Mouse (Mus musculus): ENCODE data around the gene Rassf6.
"Not testable (repeated sequence)": the region's sequence is repeated elsewhere in the genome, so short reads cannot be mapped to it uniquely, and the experiment has no call there.

The Rassf6 gene

DNA sequence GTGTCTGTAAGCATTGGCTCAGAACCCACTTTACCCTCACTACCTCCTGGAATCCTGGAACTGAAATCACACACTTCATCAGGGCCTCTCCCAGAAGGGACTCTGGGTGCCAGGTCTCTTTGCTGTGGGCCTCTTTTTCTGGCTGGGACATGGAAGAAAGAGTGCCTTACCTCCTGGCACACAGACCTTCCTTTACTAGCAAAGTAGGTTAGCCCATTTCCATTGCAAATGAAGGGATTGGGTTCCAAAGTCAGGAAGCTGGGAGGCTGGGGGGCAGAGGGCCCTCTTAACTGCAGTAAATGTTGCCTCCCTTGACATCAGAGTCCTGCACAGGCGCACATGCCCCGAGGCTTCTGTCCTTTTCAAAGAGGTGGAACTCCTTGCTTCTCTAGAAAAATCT, 17.2 kb downstream of the Rassf6 start:
- peak in 1 of 2 experiments; percentile 38 for DNase-seq

DNA sequence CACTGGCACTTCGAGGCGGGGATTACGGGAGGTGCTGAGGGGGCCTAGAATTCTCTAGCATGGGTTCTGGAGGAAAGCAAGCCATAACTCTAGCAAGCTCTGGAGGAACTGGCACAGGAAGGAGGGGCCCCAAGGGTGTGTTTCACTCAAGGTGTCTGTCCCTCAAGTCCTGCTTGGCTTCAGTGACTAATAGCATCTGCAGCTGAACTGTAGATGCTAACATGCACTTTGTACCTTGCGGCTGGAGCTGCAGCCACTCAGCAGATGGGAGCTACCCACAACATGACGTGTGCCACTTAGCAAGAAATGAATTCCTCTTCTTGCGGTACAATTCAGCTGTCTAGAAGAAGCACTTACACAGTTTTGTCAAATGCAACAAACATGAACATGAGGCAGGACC, 18.7 kb downstream of the Rassf6 start:
- no peak for DNase-seq

DNA sequence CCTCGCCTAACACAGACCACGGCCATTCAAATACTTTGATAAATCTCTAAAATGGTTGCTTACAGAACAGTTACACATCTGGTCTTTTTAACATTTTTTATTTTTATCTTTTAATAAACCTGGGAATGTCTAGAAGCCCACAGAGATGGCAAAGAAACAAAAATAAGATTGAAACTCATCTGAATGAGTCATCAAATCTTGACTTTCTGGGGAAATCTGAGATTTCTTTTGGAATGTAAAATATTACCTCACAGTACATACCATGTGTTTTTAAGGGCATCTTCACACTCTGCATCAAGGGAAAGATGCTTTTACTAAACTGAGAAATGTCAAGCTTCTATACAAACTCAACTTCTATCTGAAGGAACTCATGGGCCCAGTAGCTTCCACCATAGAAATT, 19.1 kb downstream of the Rassf6 start:
- DNase-seq = no peak

DNA sequence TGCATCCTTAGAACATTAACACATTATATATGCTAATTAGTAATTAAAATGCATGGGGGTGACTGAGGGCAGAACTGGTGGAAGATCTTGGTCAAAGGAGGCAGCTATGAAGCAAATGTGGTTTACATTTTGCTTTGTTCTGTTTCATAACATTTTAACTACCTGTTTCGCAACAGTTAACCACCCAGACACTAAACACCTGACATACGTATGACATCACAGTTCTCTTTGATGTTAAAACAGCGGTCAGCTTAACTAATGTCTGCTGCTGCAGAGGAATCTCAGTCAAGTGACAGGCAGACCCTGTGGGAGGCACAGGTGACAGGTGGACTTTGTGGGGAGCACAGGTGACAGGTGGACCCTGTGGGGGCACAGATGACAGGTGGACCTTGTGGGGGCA, 22.6 kb downstream of the Rassf6 start:
- DNase-seq = no peak

DNA sequence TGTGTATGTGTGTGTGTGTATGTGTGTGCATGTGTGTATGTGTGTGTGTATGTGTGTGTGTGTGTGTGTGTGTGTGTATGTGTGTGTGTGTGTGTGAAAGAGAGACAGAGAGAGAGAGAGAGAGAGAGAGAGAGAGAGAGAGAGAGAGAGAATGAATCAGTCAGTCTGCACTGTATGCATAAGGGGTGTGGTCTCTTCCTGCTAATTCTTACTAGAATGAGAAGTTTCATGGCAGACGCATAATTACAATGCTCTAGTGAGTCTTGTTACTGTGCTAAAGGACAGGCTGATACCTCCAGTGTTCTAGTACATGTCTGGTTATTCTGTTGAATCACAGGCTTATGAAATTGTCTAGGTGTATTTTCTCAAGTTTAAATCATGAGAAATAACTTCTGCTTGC, 27.7 kb downstream of the Rassf6 start:
- not testable (repeated sequence) for DNase-seq

DNA sequence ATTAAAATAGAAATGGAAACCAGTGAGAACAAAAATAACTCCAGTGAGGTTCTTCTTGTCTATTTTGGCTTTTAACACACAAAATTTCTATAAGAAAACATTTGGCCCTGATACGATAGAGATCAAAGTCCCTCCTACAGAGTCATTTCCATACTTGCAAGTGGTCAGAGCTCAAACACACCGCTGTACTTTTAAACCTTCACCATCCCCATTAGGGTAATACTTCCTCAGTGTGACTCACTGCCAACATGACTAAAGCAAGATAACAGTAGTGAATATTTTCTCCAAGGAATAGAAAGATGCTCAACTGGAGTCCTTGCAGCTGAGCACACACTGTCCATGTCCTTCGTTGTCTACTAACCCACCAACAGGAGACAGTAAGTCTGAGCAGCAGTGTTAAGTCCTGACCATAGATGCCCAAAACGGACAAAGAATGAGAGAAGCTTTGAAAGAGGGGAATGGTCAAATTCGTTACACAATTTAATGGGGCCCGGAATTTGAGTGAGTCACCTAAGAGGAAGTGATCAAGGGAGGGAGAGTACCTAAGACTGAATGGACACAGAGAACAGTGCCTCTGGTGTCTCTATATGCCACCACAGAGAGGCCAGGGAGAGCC, 28.4 kb downstream of the Rassf6 start:
- no peak for DNase-seq

DNA sequence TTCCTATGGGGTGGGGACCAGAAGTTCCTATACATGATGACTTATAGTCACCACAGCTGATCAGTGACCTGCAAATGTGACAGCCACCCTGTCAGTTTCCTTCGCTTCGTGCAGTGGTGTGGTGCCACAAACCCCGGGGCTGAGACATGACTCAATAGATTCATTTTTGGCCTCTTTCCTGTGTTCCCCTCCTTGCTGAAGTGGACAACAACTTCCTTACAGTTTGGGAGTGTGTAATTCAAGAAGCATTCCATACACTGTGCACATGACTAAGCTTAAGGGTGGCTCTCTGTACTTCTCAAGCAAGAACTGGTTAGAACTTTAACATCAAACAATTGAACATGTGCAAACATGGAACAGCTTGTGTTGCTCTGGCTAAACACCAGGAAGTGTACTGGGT, 29.1 kb downstream of the Rassf6 start:
- no peak for DNase-seq

DNA sequence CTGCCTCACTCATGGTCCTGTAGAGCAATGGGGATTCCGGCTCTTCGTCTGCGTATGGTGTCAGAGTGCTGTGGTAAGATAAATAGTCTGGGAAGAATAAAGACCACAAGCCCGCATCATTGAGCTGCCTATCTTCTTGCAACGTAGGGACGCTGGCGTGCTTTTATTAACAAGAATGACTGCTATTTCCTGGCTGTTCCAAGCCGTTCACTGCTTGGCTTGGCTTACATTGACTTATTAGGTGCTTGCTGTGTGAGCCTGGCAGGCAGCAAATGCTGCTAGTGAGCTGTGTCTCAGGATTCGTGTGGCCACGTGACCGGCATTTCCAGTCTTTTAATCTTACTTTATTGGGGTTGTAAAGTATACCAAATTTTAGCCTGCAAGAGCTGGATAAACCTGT, 31.6 kb downstream of the Rassf6 start:
- no peak for DNase-seq

DNA sequence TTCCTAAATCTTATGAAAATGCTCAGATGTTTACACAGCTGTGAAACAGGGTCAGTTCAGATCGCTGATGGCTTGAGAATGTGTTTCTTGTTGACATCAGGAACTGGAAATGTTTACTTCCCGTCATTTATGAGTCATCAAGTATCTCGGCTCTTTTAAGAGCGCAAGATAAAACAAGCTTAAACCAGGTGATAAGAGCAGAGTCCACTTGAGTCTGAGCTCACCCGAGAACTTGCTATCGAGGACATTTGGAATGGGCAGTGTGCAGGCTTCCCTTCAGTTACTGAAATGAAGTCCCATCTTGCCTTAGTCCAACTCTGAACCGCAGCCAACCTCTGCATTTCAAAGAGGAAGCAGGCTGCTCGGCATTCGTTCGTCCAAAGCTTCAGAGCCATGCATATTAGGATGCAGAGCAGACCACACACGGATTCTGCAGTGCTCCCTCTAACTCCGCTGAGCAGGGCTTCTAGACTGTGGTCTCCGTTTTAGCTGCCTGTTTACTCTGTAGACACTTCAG, 37.0 kb downstream of the Rassf6 start:
- no peak for DNase-seq

DNA sequence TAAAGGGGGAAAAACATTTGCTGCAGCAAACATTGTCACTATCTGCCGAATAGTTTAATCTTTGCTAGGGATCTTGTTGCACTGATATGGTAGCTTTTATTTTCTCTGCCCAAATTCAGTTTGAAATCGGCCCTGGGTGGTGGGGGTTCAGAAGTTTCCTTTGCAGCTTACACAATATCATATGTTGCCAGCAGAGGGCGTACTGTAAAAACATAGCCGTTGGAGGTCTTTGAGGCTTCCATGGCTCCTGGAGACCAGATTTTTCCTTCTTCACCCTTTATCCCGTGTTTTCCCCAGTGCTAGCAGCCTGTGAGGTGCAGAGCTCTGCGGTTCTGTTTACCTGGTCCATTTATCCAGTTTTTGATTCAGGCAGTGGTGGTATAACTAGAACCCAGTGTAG, 39.0 kb downstream of the Rassf6 start:
- peak in 1 of 2 experiments; percentile 45 for DNase-seq

DNA sequence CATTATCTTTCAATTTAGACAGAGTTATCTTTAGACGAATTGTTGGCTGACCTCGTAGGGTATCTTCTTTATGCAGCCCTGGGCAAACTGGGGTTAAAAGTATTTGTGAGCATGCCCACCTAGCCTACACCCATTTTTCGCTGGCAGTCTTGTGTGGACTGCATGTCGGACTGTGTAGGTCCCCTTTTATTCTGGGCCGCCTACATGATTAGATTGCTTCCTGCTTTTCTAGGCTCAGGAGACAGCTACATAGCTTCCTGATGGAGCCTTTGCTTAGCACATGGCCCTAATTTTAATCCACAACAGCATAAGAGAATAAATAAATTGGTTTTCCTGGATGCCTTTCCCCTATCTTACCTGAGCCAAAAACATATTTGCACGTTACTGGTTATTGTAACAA, 44.3 kb downstream of the Rassf6 start:
- DNase-seq = no peak

DNA sequence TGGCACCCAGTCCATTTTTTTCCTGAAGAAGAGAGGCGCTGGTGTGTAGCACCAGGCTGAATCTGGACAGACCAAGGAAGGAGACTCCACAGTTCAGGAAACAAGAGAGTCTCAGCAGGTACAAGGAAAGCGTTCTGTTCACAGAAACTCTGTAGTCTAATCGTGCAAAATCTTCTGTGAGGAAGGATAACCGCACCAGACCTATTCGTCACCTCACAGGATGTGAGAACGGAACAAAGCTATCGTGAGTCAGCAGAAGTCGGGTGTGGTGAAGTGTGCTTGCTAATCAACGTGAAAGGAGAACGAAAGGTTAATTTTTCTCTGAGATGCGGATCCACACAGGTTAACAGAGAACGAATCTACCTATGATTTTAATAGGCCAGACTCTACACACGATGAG, 45.5 kb downstream of the Rassf6 start:
- no peak for DNase-seq

DNA sequence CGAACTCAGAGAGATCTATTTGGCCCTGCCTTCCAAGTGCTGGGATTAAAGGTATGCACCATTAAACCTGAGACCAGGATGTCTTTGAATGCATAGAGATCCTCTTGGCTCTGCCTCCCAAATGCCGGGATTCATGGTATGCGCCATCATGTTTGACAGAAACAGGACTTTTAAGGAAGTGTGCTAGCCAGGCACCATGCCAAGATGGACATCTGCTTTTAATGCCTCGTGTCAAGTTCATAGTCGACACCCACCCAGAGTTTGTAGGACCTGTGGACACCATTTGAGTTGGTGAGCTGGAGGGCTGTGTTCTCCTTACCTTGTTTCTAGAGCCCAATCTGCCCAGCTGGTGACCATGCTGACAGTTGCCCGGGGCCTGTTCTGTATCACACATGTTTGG, 48.5 kb downstream of the Rassf6 start:
- DNase-seq = no peak

DNA sequence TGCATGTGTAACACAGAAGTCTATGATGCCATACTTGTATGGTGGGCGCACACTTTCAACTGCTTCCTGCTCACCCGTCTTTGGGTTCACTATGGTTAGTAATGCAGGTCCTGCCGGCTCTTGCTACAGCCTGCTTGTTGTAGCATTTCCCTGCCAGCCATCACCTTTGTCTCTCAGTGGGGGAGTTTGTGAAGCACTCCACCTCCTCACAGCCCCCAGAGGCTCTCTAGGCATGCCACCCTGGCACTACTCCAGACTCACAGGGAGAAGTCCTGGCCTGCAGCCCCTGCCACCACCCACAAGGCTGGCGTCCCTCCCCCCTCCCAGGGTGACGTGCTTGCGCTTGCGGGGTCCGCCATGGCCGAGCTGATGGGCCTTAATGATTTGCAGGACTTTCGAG, 49.8 kb downstream of the Rassf6 start:
- no peak for DNase-seq

DNA sequence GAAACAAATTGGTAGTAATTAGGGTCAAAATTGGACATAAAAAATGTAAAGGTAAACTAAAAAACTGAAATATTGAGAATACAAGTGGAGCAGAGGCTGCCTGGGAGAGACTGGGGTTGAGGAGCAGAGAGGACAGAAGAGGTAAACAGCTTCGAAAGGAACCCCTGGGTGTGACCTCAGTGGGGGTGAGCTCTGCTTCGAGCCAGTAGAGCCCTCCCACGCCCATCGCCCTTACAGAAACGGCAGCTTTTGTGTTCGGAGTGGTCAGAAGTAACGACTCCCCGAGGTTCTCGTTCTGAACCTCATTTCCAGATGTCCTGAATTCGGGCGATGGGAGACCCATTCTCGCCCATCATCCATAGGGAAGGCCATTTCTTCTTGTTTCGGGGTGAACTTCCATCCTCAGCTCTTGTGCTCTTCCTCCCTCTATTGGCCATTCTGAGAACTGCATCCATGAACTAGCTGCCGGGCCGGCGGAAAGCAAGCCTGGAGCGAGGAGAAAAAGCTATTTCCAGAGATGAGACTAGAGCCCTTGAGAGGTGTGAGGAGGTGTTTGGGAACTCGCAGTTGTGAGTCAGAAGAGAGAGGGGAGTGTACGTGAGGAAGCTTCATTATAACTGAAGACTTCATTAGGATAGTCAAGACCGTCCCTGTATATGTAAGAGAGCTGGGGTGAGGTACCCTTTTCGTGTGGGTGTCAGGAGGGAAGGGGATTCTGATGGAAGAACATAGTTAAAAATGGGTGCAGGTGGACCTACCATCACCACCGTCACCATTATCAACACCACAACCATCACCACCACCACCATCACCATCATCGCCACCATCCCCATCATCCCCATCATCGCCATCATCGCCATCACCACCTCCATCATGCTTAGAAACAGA, 51.5 kb downstream of the Rassf6 start:
- DNase-seq = peak; percentile 55 to 62

DNA sequence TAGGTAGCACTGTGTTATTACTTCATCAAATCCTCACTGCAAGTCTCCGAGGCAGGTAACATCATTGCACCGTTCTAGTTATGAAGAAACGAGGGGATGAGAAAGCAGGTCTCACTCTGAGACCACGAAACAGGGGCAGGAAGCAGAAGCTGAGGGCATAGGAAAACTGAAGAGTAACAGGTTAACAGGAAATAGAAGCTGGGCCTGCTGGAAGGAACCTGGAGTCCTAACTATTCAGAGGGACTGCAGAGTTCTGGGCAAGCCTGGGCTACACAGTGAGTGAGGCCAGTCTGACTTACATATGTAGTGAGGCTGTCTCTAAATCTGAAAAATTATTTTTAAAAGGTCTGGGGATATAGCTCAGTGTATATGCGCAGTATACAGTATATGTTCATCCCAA, 52.4 kb downstream of the Rassf6 start:
- no peak for DNase-seq

DNA sequence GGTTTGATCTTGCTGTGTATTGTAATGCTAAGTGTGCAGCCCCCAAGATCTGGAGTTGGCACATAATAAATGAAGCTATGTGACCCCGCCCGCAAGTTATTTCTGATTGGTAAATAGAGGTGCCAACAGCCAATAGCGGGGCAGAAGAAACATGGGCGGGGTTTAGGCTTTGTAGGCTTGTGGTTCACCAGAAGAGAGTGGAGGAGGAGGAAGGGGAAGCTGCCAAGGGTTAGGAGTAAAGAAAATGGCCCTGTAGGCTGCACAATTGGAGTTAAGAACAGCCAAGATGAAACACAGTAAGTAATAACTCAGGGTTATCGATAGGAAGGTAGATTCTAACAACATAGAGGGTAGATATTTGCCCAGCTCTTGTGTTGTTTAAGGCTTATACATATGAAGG, 53.9 kb downstream of the Rassf6 start:
- DNase-seq = no peak

DNA sequence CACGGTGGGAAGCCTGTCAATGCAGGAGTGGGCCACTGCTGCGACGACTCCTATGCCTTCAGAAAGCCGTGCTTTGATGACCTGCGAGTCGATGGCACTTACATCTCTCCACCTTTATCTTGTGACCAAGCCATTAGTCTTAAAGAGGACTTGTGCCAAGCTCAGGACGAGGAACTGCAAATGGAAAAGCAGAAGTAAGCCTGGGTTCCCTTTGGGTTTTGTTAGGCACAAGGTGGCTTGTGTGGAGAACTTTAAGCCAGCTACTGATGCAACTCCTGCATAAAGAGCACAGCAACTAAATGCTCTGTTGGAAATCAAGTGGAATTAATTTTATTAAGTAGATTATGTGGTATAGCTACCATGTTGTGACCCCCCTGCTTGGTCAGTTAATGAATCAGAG, 55.7 kb downstream of the Rassf6 start:
- DNase-seq = no peak

DNA sequence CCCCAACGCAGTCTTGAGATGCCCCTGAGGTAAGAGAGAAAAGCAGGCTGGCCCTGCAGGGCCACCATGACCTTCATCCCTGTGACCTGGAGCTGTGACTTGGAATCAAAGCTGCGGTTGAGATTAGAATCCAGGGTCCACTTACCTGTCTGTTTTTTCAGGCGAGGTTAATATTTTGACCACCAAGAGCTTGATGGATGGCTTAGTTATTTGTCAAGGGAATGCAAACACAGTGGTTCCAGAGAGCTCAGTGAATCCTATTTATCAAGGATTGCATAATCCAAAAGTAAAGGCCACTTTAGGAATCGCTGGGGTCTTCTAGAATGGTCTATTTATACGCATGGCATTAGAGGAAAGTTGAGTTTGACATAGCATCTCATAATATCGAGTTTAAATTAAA, 58.3 kb downstream of the Rassf6 start:
- DNase-seq = no peak

DNA sequence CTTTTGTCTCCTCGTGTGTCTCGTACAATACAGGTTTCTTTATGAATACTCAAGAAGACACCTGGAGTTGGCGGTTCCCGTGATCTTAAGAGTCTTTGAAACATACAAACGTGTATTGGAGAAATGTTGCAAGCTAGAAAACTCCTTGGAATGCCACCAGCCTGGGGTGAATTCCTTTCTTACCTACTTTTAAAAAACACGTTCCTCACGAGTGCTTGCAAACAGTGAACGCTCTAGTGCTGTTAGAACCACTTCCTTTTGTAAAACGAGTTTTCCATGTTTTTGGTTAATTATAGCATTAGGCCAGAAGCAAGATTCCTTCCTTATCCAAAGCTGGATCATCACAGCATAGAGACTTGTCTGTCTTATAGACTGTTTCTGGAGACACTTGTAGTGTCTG, 60.9 kb downstream of the Rassf6 start:
- no peak for DNase-seq

DNA sequence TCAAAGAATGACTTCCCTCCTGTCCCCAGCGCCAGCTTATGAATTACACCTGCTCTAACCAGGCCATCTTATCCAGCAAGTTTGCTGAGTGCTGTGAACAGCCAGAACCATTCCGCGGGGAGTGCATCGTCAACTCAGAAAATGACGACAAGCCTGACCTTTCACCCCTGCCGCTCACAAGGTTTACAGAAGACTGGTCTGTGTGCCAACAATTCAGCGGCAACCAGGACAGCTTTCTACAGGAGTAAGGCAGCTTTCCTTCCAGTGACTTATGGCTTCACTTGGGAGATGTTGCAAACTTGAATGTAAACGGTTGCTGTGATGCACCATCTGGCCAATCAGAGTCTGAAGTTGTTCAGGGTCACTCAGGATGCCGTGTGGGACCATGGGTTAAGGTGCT, 62.7 kb downstream of the Rassf6 start:
- DNase-seq = peak; percentile 24 to 39

DNA sequence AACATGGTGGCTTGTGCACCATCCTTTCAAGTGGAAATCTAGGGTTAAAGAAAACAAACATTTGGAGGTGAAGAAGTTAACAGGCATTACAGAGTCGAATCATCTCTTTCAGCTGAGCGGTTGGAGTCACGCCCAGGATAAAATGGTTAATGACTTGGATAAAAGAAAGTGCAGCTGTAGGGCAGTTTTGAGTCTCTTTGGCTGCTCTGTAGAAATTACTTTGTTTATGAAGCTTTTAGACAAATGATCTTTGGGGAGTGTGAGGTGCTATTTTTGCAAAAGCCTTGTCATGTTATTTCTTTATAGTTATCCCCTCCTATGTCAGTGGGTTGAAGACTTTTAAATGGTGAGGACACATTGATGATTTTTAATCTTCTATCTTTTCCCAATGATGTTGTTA, 69.2 kb downstream of the Rassf6 start:
- DNase-seq = no peak

DNA sequence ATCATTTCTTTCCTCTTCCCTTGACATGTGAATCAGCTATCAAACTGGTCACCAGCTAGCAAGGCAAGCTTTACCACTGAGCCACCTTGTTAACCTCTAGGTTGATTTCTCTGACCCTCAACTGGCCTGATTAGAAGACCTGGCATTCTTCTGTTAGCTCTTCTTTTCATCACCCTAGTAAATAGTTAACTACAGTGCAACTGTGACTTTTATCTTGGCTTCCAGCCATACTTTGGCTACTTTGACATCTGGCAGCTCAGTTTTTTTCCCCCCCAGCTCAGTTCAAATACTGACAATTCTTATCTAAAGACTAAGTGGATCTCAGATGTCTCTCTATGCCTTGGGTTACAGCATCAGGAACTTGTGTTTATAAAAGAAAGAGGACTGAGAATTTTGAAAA, 72.1 kb downstream of the Rassf6 start:
- peak; percentile 35 to 83 for DNase-seq

DNA sequence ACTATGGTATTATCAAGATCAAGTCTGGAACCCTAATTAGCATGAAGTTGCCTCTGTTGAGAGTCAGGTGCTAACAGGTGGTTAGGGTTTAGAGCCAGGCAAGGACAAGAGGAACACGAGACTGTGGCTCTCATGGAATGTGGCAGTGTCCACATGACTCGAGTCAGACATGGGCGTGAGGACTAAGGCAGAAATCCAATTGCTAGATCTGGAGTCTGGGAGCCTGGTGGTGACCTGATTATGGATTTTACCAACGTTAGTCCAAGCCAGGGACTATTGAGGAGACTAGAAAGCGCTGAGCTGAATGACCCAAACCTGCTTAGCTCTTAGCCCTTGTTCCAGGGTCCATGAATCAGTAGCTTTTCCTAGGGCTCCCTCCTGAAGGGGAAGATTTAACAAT, 72.7 kb downstream of the Rassf6 start:
- DNase-seq = peak; percentile 37 to 57

DNA sequence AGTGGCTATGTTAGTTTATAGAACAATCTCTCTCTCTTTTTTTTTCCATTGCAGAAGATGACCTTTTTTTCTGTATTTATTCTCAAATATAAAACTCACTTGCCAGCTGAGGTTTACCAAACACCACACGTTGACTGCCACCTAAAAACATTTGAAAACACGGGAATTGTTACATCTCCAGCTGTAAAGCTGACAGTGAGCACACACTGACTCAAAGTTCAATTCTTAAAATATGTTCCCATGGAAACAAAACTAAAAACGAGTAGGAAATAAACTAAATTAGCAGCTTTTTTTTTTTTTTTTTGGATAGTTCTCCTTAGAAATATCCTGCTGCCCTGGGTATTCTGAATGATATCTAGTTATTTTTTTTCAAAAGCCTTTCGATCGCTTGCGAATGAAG, 75.3 kb downstream of the Rassf6 start:
- no peak for DNase-seq
